Mouse (Mus musculus) heart, embryonic 13.5 days (tissue): ENCODE measurements around the gene Pdx1. TPM values are rescaled to one million over a fixed set of nuclear protein-coding genes. Genes with fewer than 3 reads are reported as not detected.

Experiments
- ATAC-seq: fragments of 200-750 bp; cut with Nextera tagmentation; 2 replicates; pipeline ENCODE4 v1.8.0; 2017; ENCODE audit warnings: moderate TSS enrichment; ENCODE audit not compliant: insufficient number of reproducible peaks, low FRiP score, low TSS enrichment; ENCODE audit errors: extremely low read depth
- H3K27ac ChIP-seq: fragments of 300-500 bp; sonication (generic); replicated peaks from 2 replicates; pipeline ENCODE4 v1.5.1; 2015; ENCODE audit warnings: moderate library complexity, mild to moderate bottlenecking, inconsistent platforms
- H3K27me3 ChIP-seq: fragments of 300-500 bp; sonication (generic); replicated peaks from 2 replicates; pipeline ENCODE4 v1.6.1; 2015; ENCODE audit warnings: mild to moderate bottlenecking, inconsistent platforms
- H3K36me3 ChIP-seq: fragments of 300-500 bp; sonication (generic); 2 replicates; pipeline ENCODE4 v1.6.1; 2015; ENCODE audit warnings: mild to moderate bottlenecking, inconsistent platforms
- H3K4me1 ChIP-seq: fragments of 300-500 bp; sonication (generic); 2 replicates; pipeline ENCODE4 v1.6.1; 2015; ENCODE audit warnings: inconsistent platforms
- H3K4me2 ChIP-seq: fragments of 300-500 bp; sonication (generic); 2 replicates; pipeline ENCODE4 v1.6.1; 2015; ENCODE audit warnings: inconsistent platforms, mild to moderate bottlenecking, moderate library complexity
- H3K4me3 ChIP-seq: fragments of 300-500 bp; sonication (generic); 2 replicates; pipeline ENCODE4 v1.5.1; 2015; ENCODE audit warnings: moderate library complexity, mild to moderate bottlenecking, inconsistent platforms
- H3K9ac ChIP-seq: fragments of 300-500 bp; sonication (generic); 2 replicates; pipeline ENCODE4 v1.6.1; 2015; ENCODE audit warnings: inconsistent platforms, mild to moderate bottlenecking, moderate library complexity
- H3K9me3 ChIP-seq: fragments of 300-500 bp; sonication (generic); 2 replicates; pipeline ENCODE4 v1.6.1; 2016; ENCODE audit warnings: inconsistent platforms
- WGBS: fragments of 180-500 bp; shearing (Covaris S2); methylation state at CpG from one replicate; pipeline ENCODE4 v1.1.7; 2015; ENCODE audit warnings: mixed read lengths; 5-methylcytosine and 5-hydroxymethylcytosine counted together
- polyA plus RNA-seq: library from polyadenylated mRNA; unstranded; fragments of >200 nt; fragmentation: Nextera tagmentation; extraction: Ambion mirVana; gene quantifications from 2 replicates; pipeline ENCODE4 v1.2.1, GENCODE M21; 2015

Gene Pdx1
- polyA plus RNA-seq, 1 experiment from 2014 or later: not detected

- H3K4me1 ChIP-seq: peaks cover 42% of the 10 kb centered on the region
- H3K9me3 ChIP-seq: no peaks in the 10 kb centered on the region
- H3K27me3 ChIP-seq: peaks cover 100% of the 10 kb centered on the region
- 5% methylated on average over 13 of the region's 13 CpGs for WGBS
- ATAC-seq: no peak
- H3K27ac ChIP-seq: no peak overlapping the region
- no peaks in the 10 kb centered on the region for H3K36me3 ChIP-seq
- H3K9ac ChIP-seq: no peak overlapping the region
- H3K4me3 ChIP-seq: no peak overlapping the region
- H3K4me2 ChIP-seq: no peak overlapping the region
Observed at GRCm38 (mm10) chr5:147302746-147303400, 33.1 kb downstream of the Pdx1 start.

GRCm38 (mm10) chr5:147304276-147305155, 34.8 kb downstream of the Pdx1 start:
- no peak for ATAC-seq
- Histone ChIP-seq H3K4me2 (peak overlapping the region; percentile 18; the same call in 1 of the 2 replicates), H3K4me1 (peaks cover 39% of the 10 kb centered on the region), H3K27me3 (peaks cover 100% of the 10 kb centered on the region), H3K4me3 (0 out of 2 replicates have a peak overlapping the region, but pooled peaks have one; percentile 17), H3K9ac (no peak overlapping the region), H3K36me3 (no peaks in the 10 kb centered on the region), H3K9me3 (no peaks in the 10 kb centered on the region), H3K27ac (no peak overlapping the region)
- under 1% methylated on average over 54 of the region's 54 CpGs for WGBS

- H3K9ac ChIP-seq: no peak overlapping the region
- H3K4me2 ChIP-seq: peak overlapping the region; percentile 18; the same call in 1 of the 2 replicates
- no peaks in the 10 kb centered on the region for H3K36me3 ChIP-seq
- peaks cover 32% of the 10 kb centered on the region for H3K4me1 ChIP-seq
- peaks cover 100% of the 10 kb centered on the region for H3K27me3 ChIP-seq
- no peak overlapping the region for H3K27ac ChIP-seq
- no peaks in the 10 kb centered on the region for H3K9me3 ChIP-seq
- no peak for ATAC-seq
- WGBS: under 1% methylated on average over 16 of the region's 16 CpGs
- H3K4me3 ChIP-seq: 0 out of 2 replicates have a peak overlapping the region, but pooled peaks have one; percentile 17
Observed at GRCm38 (mm10) chr5:147305166-147305565, 35.4 kb downstream of the Pdx1 start.

- under 1% methylated on average over 50 of the region's 58 CpGs for whole genome bisulfite sequencing
- no peaks in the 10 kb centered on the region for H3K9me3 ChIP-seq
- no peaks in the 10 kb centered on the region for H3K36me3 ChIP-seq
- H3K27me3 ChIP-seq: peaks cover 100% of the 10 kb centered on the region
- peak overlapping the region; percentile 26 for H3K4me3 ChIP-seq
- peak overlapping the region; percentile 45 for H3K4me2 ChIP-seq
- peaks cover 27% of the 10 kb centered on the region for H3K4me1 ChIP-seq
- no peak overlapping the region for H3K9ac ChIP-seq
- ATAC-seq: no peak
- no peak overlapping the region for H3K27ac ChIP-seq
Observed at GRCm38 (mm10) chr5:147305856-147306637, 36.3 kb downstream of the Pdx1 start.

GRCm38 (mm10) chr5:147306638-147307397, 37.1 kb downstream of the Pdx1 start, which contains the start of gene Cdx2:
Gene Cdx2, minus strand, starts transcription at chr5:147307270.
- peaks cover 100% of the 10 kb centered on the region for H3K27me3 ChIP-seq
- H3K9ac ChIP-seq: no peak within 1 kb of the TSS
- H3K4me2 ChIP-seq: peak within 1 kb of the TSS; percentile 45
- ATAC-seq: no peak
- WGBS: under 1% methylated on average over 63 of the region's 63 CpGs
- H3K4me1 ChIP-seq: peaks cover 20% of the 10 kb centered on the region
- no peaks in the 10 kb centered on the region for H3K36me3 ChIP-seq
- H3K4me3 ChIP-seq: peak within 1 kb of the TSS; percentile 26
- no peak within 1 kb of the TSS for H3K27ac ChIP-seq
- H3K9me3 ChIP-seq: no peaks in the 10 kb centered on the region

GRCm38 (mm10) chr5:147307398-147307785, 37.6 kb downstream of the Pdx1 start:
- peaks cover 100% of the 10 kb centered on the region for H3K27me3 ChIP-seq
- no peak overlapping the region for H3K9ac ChIP-seq
- no peaks in the 10 kb centered on the region for H3K36me3 ChIP-seq
- 2% methylated on average over 12 of the region's 12 CpGs for WGBS
- H3K4me2 ChIP-seq: no peak overlapping the region
- H3K27ac ChIP-seq: no peak overlapping the region
- no peak for ATAC-seq
- no peak overlapping the region for H3K4me3 ChIP-seq
- H3K4me1 ChIP-seq: peaks cover 20% of the 10 kb centered on the region
- H3K9me3 ChIP-seq: no peaks in the 10 kb centered on the region

GRCm38 (mm10) chr5:147308451-147308850, 38.7 kb downstream of the Pdx1 start:
- no peak overlapping the region for H3K27ac ChIP-seq
- ATAC-seq: no peak
- no peak overlapping the region for H3K4me3 ChIP-seq
- peaks cover 100% of the 10 kb centered on the region for H3K27me3 ChIP-seq
- no peak overlapping the region for H3K4me2 ChIP-seq
- H3K4me1 ChIP-seq: peaks cover 20% of the 10 kb centered on the region
- 6% methylated on average over 9 of the region's 9 CpGs for WGBS
- H3K36me3 ChIP-seq: no peaks in the 10 kb centered on the region
- no peak overlapping the region for H3K9ac ChIP-seq
- H3K9me3 ChIP-seq: no peaks in the 10 kb centered on the region

- Histone ChIP-seq H3K4me1 (peaks cover 17% of the 10 kb centered on the region), H3K9ac (no peak overlapping the region), H3K27me3 (peaks cover 100% of the 10 kb centered on the region), H3K36me3 (no peaks in the 10 kb centered on the region), H3K4me2 (no peak overlapping the region), H3K4me3 (no peak overlapping the region), H3K9me3 (no peaks in the 10 kb centered on the region), H3K27ac (no peak overlapping the region)
- ATAC-seq: no peak
- 0% methylated on average over 2 of the region's 2 CpGs for WGBS
Observed at GRCm38 (mm10) chr5:147309786-147310185, 40.0 kb downstream of the Pdx1 start.

- Histone ChIP-seq H3K4me1 (peaks cover 12% of the 10 kb centered on the region), H3K9ac (no peak overlapping the region), H3K36me3 (no peaks in the 10 kb centered on the region), H3K27me3 (peaks cover 100% of the 10 kb centered on the region), H3K4me2 (no peak overlapping the region), H3K27ac (no peak overlapping the region), H3K4me3 (no peak overlapping the region), H3K9me3 (no peaks in the 10 kb centered on the region)
- ATAC-seq: no peak
- WGBS: 3% methylated on average over 27 of the region's 27 CpGs
Observed at GRCm38 (mm10) chr5:147312830-147313685, 43.3 kb downstream of the Pdx1 start.
